Mouse (Mus musculus): ENCODE results near the gene Hc. TPM values are rescaled to one million over a fixed set of nuclear protein-coding genes. Genes with fewer than 3 reads are reported as not detected.

Gene Hc
- polyA plus RNA-seq, 1 experiment = 168 TPM

GRCm38 (mm10) chr2:35101443-35101842, 40.2 kb upstream of the Hc start, which contains the start of gene AI182371:
Gene AI182371, minus strand, starts transcription at chr2:35101543.
- DNase-seq = no peak
- no peak for TF ChIP-seq POLR2A (IDR thresholded peaks at IDR 0.05; ENCODE audit: borderline replicate concordance, extremely low read depth, low read depth, low read length)
- TF ChIP-seq CTCF (IDR thresholded peaks at IDR 0.05; ENCODE audit: insufficient read depth, low read length) = no peak
- H3K4me3 ChIP-seq (replicated peaks; ENCODE audit: extremely low read depth, low read depth, low read length) = no peak within 1 kb of the TSS
- H3K4me1 ChIP-seq (ENCODE audit: control insufficient read depth, insufficient read depth, low read length) = no peaks in the 10 kb centered on the region
- 92% methylated on average over 3 of the region's 3 CpGs for WGBS

GRCm38 (mm10) chr2:35100529-35100928, 39.3 kb upstream of the Hc start:
- Histone ChIP-seq H3K4me1 (ENCODE audit: control insufficient read depth, insufficient read depth, low read length) (no peaks in the 10 kb centered on the region), H3K4me3 (replicated peaks; ENCODE audit: extremely low read depth, low read depth, low read length) (no peak overlapping the region)
- no peak for TF ChIP-seq CTCF (IDR thresholded peaks at IDR 0.05; ENCODE audit: insufficient read depth, low read length)
- TF ChIP-seq POLR2A (IDR thresholded peaks at IDR 0.05; ENCODE audit: borderline replicate concordance, extremely low read depth, low read depth, low read length) = no peak
- DNase-seq = no peak
- WGBS = 80% methylated on average over 6 of the region's 6 CpGs

- TF ChIP-seq CTCF (IDR thresholded peaks at IDR 0.05; ENCODE audit: insufficient read depth, low read length) = no peak
- no peak for TF ChIP-seq POLR2A (IDR thresholded peaks at IDR 0.05; ENCODE audit: borderline replicate concordance, extremely low read depth, low read depth, low read length)
- 65% methylated on average over 4 of the region's 4 CpGs for WGBS
These were observed 26.2 kb upstream of the Hc start for GRCm38 (mm10) chr2:35087418-35087817.

GRCm38 (mm10) chr2:35079166-35079565, 17.9 kb upstream of the Hc start:
- TF ChIP-seq CTCF (IDR thresholded peaks at IDR 0.05; ENCODE audit: insufficient read depth, low read length) (no peak), POLR2A (IDR thresholded peaks at IDR 0.05; ENCODE audit: borderline replicate concordance, extremely low read depth, low read depth, low read length) (no peak)
- WGBS = 60% methylated on average over 6 of the region's 6 CpGs
- H3K4me3 ChIP-seq (replicated peaks; ENCODE audit: extremely low read depth, low read depth, low read length) = no peak overlapping the region
- DNase-seq = no peak
- H3K4me1 ChIP-seq (ENCODE audit: control insufficient read depth, insufficient read depth, low read length) = no peaks in the 10 kb centered on the region

More at GRCm38 (mm10) chr2:35087418-35087817, 26.2 kb upstream of the Hc start:
- Histone ChIP-seq H3K4me1 (ENCODE audit: control insufficient read depth, insufficient read depth, low read length) (no peaks in the 10 kb centered on the region), H3K4me3 (replicated peaks; ENCODE audit: extremely low read depth, low read depth, low read length) (no peak overlapping the region)
- DNase-seq = no peak

- DNase-seq = no peak
- no peak for TF ChIP-seq CTCF (IDR thresholded peaks at IDR 0.05; ENCODE audit: insufficient read depth, low read length)
- H3K4me3 ChIP-seq (replicated peaks; ENCODE audit: extremely low read depth, low read depth, low read length) = no peak overlapping the region
- WGBS = 89% methylated on average over 3 of the region's 3 CpGs
- H3K4me1 ChIP-seq (ENCODE audit: control insufficient read depth, insufficient read depth, low read length) = no peaks in the 10 kb centered on the region
These were observed 13.1 kb upstream of the Hc start for GRCm38 (mm10) chr2:35074328-35074727.

GRCm38 (mm10) chr2:35072547-35072946, 11.3 kb upstream of the Hc start:
- Histone ChIP-seq H3K4me3 (replicated peaks; ENCODE audit: extremely low read depth, low read depth, low read length) (no peak overlapping the region), H3K4me1 (ENCODE audit: control insufficient read depth, insufficient read depth, low read length) (no peaks in the 10 kb centered on the region)
- no peak for DNase-seq
- 73% methylated on average over 2 of the region's 2 CpGs for WGBS
- TF ChIP-seq CTCF (IDR thresholded peaks at IDR 0.05; ENCODE audit: insufficient read depth, low read length) = no peak
- TF ChIP-seq POLR2A (IDR thresholded peaks at IDR 0.05; ENCODE audit: borderline replicate concordance, extremely low read depth, low read depth, low read length) = no peak

- Histone ChIP-seq H3K4me1 (ENCODE audit: control insufficient read depth, insufficient read depth, low read length) (no peaks in the 10 kb centered on the region), H3K4me3 (replicated peaks; ENCODE audit: extremely low read depth, low read depth, low read length) (no peak overlapping the region)
- TF ChIP-seq CTCF (IDR thresholded peaks at IDR 0.05; ENCODE audit: insufficient read depth, low read length) (no peak), POLR2A (IDR thresholded peaks at IDR 0.05; ENCODE audit: borderline replicate concordance, extremely low read depth, low read depth, low read length) (no peak)
- WGBS = 85% methylated on average over 4 of the region's 4 CpGs
- DNase-seq = no peak
These were observed 9.0 kb upstream of the Hc start for GRCm38 (mm10) chr2:35070275-35070674.

GRCm38 (mm10) chr2:35069124-35069523, 7.9 kb upstream of the Hc start:
- DNase-seq = no peak
- Histone ChIP-seq H3K4me3 (replicated peaks; ENCODE audit: extremely low read depth, low read depth, low read length) (no peak overlapping the region), H3K4me1 (ENCODE audit: control insufficient read depth, insufficient read depth, low read length) (no peaks in the 10 kb centered on the region)
- TF ChIP-seq POLR2A (IDR thresholded peaks at IDR 0.05; ENCODE audit: borderline replicate concordance, extremely low read depth, low read depth, low read length) (no peak), CTCF (IDR thresholded peaks at IDR 0.05; ENCODE audit: insufficient read depth, low read length) (no peak)
- WGBS = 81% methylated on average over 1 of the region's 1 CpGs

- no peak overlapping the region for H3K4me3 ChIP-seq (replicated peaks; ENCODE audit: extremely low read depth, low read depth, low read length)
- H3K4me1 ChIP-seq (ENCODE audit: control insufficient read depth, insufficient read depth, low read length) = no peaks in the 10 kb centered on the region
- DNase-seq = no peak
- WGBS = 87% methylated on average over 11 of the region's 11 CpGs
- TF ChIP-seq POLR2A (IDR thresholded peaks at IDR 0.05; ENCODE audit: borderline replicate concordance, extremely low read depth, low read depth, low read length) (no peak), CTCF (IDR thresholded peaks at IDR 0.05; ENCODE audit: insufficient read depth, low read length) (no peak)
These were observed 5.9 kb upstream of the Hc start for GRCm38 (mm10) chr2:35067117-35067516.

GRCm38 (mm10) chr2:35066525-35067082, 5.4 kb upstream of the Hc start:
- no peak for TF ChIP-seq CTCF (IDR thresholded peaks at IDR 0.05; ENCODE audit: insufficient read depth, low read length)
- no peak for TF ChIP-seq POLR2A (IDR thresholded peaks at IDR 0.05; ENCODE audit: borderline replicate concordance, extremely low read depth, low read depth, low read length)
- Histone ChIP-seq H3K4me3 (replicated peaks; ENCODE audit: extremely low read depth, low read depth, low read length) (no peak overlapping the region), H3K4me1 (ENCODE audit: control insufficient read depth, insufficient read depth, low read length) (no peaks in the 10 kb centered on the region)
- 89% methylated on average over 13 of the region's 13 CpGs for WGBS
- DNase-seq = no peak
